Mouse (Mus musculus) liver, embryonic 13.5 days (tissue): ENCODE data around the gene Zfp994. TPM values are rescaled to one million over a fixed set of nuclear protein-coding genes. Genes with fewer than 3 reads are reported as not detected.
A peak's percentile ranks its signal among the peaks of the same experiment; 100 is the strongest.
"Not testable (repeated sequence)": the region's sequence is repeated elsewhere in the genome, so short reads cannot be mapped to it uniquely, and the experiment has no call there.

ENCODE experiments used
- ATAC-seq: fragments of 200-750 bp; cut with Nextera tagmentation; 2 replicates; pipeline ENCODE4 v1.8.0; 2017; ENCODE audit warnings: low read depth, mild to moderate bottlenecking, moderate number of reproducible peaks, moderate library complexity
- DNase-seq: peaks from one replicate; pipeline ENCODE4 v3.0.0; 2022
- H3K27ac ChIP-seq: fragments of 300-500 bp; sonication (generic); 2 replicates; pipeline ENCODE4 v1.5.1; 2015; ENCODE audit warnings: moderate library complexity, mild to moderate bottlenecking, inconsistent platforms
- H3K27me3 ChIP-seq: fragments of 300-500 bp; sonication (generic); 2 replicates; pipeline ENCODE4 v1.6.1; 2015; ENCODE audit warnings: mild to moderate bottlenecking, inconsistent platforms
- H3K36me3 ChIP-seq: fragments of 300-500 bp; sonication (generic); 2 replicates; pipeline ENCODE4 v1.6.1; 2015; ENCODE audit warnings: mild to moderate bottlenecking, inconsistent platforms
- H3K4me1 ChIP-seq: fragments of 300-500 bp; sonication (generic); replicated peaks from 2 replicates; pipeline ENCODE4 v1.6.1; 2015; ENCODE audit warnings: inconsistent platforms
- H3K4me2 ChIP-seq: fragments of 300-500 bp; sonication (generic); 2 replicates; pipeline ENCODE4 v1.6.1; 2015; ENCODE audit warnings: inconsistent platforms, mild to moderate bottlenecking, moderate library complexity
- H3K4me3 ChIP-seq: fragments of 300-500 bp; sonication (generic); replicated peaks from 2 replicates; pipeline ENCODE4 v1.5.1; 2015; ENCODE audit warnings: mild to moderate bottlenecking, inconsistent platforms
- H3K9ac ChIP-seq: fragments of 300-500 bp; sonication (generic); 2 replicates; pipeline ENCODE4 v1.6.1; 2015; ENCODE audit warnings: mild to moderate bottlenecking, inconsistent platforms
- H3K9me3 ChIP-seq: fragments of 300-500 bp; sonication (generic); replicated peaks from 2 replicates; pipeline ENCODE4 v1.6.1; 2016; ENCODE audit warnings: inconsistent platforms
- WGBS: fragments of 180-500 bp; shearing (Covaris S2); methylation state at CpG from one replicate; pipeline ENCODE4 v1.1.7; 2015; ENCODE audit not compliant: insufficient replicate concordance; 5-methylcytosine and 5-hydroxymethylcytosine counted together
- polyA plus RNA-seq: library from polyadenylated mRNA; unstranded; fragments of >200 nt; fragmentation: Nextera tagmentation; extraction: Ambion mirVana; gene quantifications from 2 replicates; pipeline ENCODE4 v1.2.1, GENCODE M21; 2015

Gene Zfp994
- polyA plus RNA-seq, result 1.1 and 1.7 TPM in 2 replicates

DNA sequence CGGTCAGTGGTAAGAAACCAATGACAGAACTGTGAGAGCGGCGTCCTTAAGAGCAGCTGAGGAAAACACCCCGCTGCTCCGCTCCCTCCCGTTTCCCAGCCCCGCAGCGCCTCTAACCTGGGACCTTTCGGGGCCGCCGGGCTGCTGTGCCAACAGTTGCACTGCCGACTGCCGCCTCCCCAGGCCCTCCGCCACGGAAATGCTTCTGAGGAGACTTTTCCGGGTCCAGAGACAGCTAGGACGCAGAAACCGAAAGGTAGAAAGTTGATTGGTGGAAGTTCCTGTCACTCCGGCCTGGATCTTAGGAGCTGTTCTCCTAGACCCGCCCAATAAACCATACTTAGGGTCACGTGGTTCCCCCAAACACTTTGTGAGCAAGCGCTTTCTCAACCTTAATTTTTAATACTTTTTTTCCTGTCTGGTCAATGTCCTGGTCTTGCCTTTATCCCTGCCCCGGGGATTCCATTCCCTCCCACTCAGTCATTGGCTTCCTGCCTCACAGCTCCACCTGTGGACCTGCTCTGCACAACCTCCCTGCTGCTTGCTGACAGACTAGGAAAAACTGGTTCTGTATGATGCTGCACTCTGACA, at the start of gene Zfp994:
Gene Zfp994 (minus strand): TSS at position 195 of the 591 bp plus-strand sequence.
- H3K27me3 ChIP-seq, H3K36me3 ChIP-seq, H3K4me1 ChIP-seq, H3K9me3 ChIP-seq: not testable (repeated sequence)
- under 1% methylated on average over 23 of the region's 23 CpGs for WGBS
- peak; percentile 80 for DNase-seq
- H3K4me2 ChIP-seq, result peak within 1 kb of the TSS; percentile 65
- H3K27ac ChIP-seq, result peak within 1 kb of the TSS; percentile 62; the same call in 1 of the 2 replicates
- H3K4me3 ChIP-seq, result peak within 1 kb of the TSS; percentile 68
- ATAC-seq, result peak; percentile 100
- peak within 1 kb of the TSS; percentile 75 for H3K9ac ChIP-seq

DNA sequence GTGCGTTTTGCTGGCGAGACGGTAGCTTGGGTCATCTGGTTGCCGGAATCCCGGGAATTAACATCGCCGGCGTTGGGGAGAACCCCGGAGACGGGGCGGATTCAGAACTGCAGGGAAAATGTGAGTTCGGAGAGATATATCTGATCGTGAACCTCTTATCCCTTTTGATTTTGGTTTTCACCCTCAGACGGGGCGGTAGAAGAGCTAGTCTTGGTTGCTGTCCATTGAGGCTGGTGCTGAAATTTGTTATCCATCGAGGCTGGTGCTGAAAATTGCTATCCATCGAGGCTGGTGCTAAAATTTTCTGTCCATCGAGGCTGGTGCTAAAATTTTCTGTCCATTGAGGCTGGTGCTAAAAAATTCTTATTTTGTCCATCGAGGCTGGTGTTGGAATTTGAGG, 5.3 kb upstream of the Zfp994 start:
- not testable (repeated sequence) for H3K4me3 ChIP-seq, H3K4me1 ChIP-seq, H3K9me3 ChIP-seq, H3K36me3 ChIP-seq, DNase-seq, H3K27me3 ChIP-seq, ATAC-seq, H3K27ac ChIP-seq, H3K9ac ChIP-seq, H3K4me2 ChIP-seq
- 51% methylated on average over 19 of the region's 19 CpGs for WGBS

DNA sequence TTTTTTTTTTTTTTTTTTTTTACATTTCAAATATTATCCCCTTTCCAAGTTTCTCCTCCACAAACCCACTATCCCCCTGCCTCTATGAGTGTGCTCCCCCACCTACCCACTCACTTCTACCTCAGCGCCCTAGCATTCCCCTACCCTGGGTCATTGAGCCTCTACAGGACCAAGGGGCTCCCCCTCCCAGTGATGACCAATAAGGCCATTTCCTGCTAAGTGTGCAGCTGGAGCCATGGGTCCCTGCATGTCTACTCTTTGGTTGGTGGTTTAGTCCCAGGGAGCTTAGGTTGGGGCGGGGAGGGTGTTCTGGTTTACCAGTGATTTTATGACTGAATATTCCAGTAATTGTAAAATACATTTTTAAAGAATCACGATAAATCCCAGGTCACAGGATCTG, 401 bp downstream of the Zfp994 start:
- H3K9me3 ChIP-seq, DNase-seq, H3K4me1 ChIP-seq, H3K36me3 ChIP-seq, H3K27ac ChIP-seq, H3K27me3 ChIP-seq: not testable (repeated sequence)
- Histone ChIP-seq H3K9ac (peak overlapping the region; percentile 75), H3K4me3 (peak overlapping the region; percentile 68), H3K4me2 (peak overlapping the region; percentile 65)
- 0% methylated on average over 3 of the region's 3 CpGs for WGBS
- peak; percentile 61 for ATAC-seq

DNA sequence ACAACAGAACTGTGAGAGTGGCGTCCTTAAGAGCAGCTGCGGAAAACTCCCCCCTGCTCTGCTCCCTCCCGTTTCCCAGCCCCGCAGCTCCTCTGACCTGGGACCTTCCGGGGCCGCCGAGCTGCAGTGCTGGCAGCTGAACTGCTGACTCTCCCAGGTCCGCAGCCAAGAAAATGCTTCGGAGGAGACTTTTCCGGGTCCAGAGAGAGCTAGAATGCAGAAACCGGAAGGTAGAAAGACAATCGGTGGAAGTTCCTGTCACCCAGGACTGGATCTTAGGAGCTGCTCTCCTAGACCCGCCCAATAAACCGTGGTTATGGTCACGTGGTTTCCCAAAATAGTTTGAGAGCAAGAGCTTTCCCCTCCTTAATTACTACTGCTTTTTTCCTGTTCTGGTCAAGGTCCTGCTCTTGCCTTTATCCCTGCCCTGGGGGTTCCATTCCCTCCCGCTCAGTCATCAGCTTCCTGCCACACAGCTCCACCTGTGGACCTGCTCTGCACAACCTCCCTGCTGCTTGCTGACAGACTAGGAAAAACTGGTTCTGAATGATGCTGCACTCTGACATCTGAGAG, 59.6 kb downstream of the Zfp994 start, which contains the start of gene Zfp947:
Gene Zfp947 (minus strand): TSS at position 469 of the 573 bp plus-strand sequence.
- not testable (repeated sequence) for H3K36me3 ChIP-seq, H3K27me3 ChIP-seq, H3K27ac ChIP-seq, H3K9me3 ChIP-seq, H3K4me1 ChIP-seq
- Histone ChIP-seq H3K9ac (peak within 1 kb of the TSS; percentile 65; the same call in 1 of the 2 replicates), H3K4me3 (peak within 1 kb of the TSS; percentile 60), H3K4me2 (peak within 1 kb of the TSS; percentile 67)
- ATAC-seq, result peak; percentile 87
- peak; percentile 13 for DNase-seq
- under 1% methylated on average over 16 of the region's 16 CpGs for WGBS

DNA sequence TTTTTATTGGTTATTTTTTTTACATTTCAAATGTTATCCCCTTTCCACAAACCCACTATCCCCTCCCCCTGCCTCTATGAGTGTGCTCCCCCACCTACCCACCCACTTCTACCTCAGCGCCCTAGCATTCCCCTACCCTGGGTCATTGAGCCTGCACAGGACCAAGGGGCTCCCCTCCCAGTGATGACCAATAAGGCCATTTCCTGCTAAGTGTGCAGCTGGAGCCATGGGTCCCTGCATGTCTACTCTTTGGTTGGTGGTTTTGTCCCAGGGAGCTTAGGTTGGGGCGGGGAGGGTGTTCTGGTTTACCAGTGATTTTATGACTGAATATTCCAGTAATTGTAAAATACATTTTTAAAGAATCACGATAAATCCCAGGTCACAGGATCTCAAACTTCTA, 60.1 kb downstream of the Zfp994 start:
- not testable (repeated sequence) for H3K9me3 ChIP-seq, DNase-seq, H3K27ac ChIP-seq, H3K27me3 ChIP-seq, H3K4me1 ChIP-seq, H3K36me3 ChIP-seq
- 10% methylated on average over 3 of the region's 3 CpGs for WGBS
- Histone ChIP-seq H3K4me2 (peak overlapping the region; percentile 67), H3K4me3 (peak overlapping the region; percentile 60), H3K9ac (peak overlapping the region; percentile 65; the same call in 1 of the 2 replicates)
- peak; percentile 59 for ATAC-seq

DNA sequence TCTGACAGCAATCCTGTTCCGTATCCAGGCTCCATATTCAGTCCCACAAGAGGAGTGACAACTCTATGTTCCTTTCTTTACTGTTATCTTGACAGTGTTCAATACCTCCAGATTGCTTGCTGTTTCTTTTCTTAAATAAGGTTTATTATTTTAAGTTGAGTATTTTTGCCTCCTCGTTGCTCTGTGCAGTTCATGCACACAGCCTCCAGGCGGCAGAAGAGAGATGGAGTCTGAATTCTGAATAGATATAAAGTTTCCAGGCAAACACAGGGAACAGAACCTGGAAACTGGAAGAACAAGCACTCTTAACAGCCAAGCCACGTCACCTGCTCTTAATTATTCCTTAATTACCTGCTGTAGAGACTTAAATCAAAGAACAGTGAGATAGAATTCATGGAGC, 71.5 kb downstream of the Zfp994 start:
- not testable (repeated sequence) for H3K9me3 ChIP-seq, DNase-seq, H3K9ac ChIP-seq, H3K4me2 ChIP-seq, ATAC-seq, H3K36me3 ChIP-seq, H3K4me1 ChIP-seq, H3K4me3 ChIP-seq, H3K27me3 ChIP-seq, H3K27ac ChIP-seq
- WGBS, result 51% methylated on average over 3 of the region's 4 CpGs

Other genes with a start within 250 kb of the Zfp994 start
- gene Zfp947, start 59.4 kb downstream of the Zfp994 start, polyA plus RNA-seq, result 0.47 and 0.65 TPM in 2 replicates
- 4.1 and 5.5 TPM in 2 replicates for gene CT030661.1, start 89.2 kb upstream of the Zfp994 start, polyA plus RNA-seq
- gene Zfp944, start 135.8 kb upstream of the Zfp994 start, polyA plus RNA-seq, result 6.3 and 8.0 TPM in 2 replicates
- 4.1 and 5.7 TPM in 2 replicates for gene Zfp758, start 135.8 kb upstream of the Zfp994 start, polyA plus RNA-seq
- gene Zfp946, start 198.6 kb upstream of the Zfp994 start, polyA plus RNA-seq, result 3.1 and 3.9 TPM in 2 replicates